Mouse (Mus musculus) lung, postnatal 0 days (tissue): ENCODE results near the gene Zfp941.

Source experiments
- CTCF ChIP-seq: IDR thresholded peaks from 2 replicates; pipeline ENCODE4 v1.5.1; 2016; ENCODE audit warnings: antibody characterized with exemption, mild to moderate bottlenecking
- EP300 ChIP-seq: IDR thresholded peaks from 2 replicates; pipeline ENCODE4 v1.6.1; 2016; ENCODE audit warnings: antibody characterized with exemption, mild to moderate bottlenecking, control low read depth

DNA sequence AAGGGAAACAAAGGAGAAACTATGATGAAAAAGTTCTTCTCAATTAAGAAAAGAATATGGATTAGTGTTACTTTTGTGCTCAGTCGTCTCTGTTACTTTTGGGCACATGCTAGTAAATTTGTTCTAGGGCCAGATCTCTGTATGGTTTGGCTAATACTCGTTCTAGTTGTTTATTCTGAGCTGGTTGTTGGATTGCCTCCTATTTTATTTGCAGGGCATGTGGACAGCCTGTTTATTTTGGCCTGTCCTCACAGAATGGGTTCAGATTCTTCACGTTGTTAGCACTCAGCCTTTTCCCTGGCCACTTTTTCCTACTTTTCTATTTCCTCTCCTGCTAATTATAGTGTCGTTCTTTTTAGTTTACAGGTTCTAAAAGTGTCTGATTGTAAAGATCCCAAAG lies 28.4 kb downstream of the Zfp941 start:
- no peak for TF ChIP-seq CTCF
- no peak for TF ChIP-seq EP300
